Mouse (Mus musculus) kidney, embryonic 16.5 days (tissue): ENCODE results near the gene Serpinf1. TPM values are rescaled to one million over a fixed set of nuclear protein-coding genes. Genes with fewer than 3 reads are reported as not detected.
"Not testable (repeated sequence)": the region's sequence is repeated elsewhere in the genome, so short reads cannot be mapped to it uniquely, and the experiment has no call there.

ENCODE experiments used
- ATAC-seq: fragments of 200-750 bp; cut with Nextera tagmentation; 2 replicates; pipeline ENCODE4 v1.8.0; 2017; ENCODE audit warnings: moderate TSS enrichment; ENCODE audit not compliant: low FRiP score, low TSS enrichment
- H3K27ac ChIP-seq: fragments of 300-500 bp; sonication (generic); 2 replicates; pipeline ENCODE4 v1.5.1; 2014; ENCODE audit warnings: low read length
- H3K27me3 ChIP-seq: fragments of 300-500 bp; sonication (generic); 2 replicates; pipeline ENCODE4 v1.6.1; 2014; ENCODE audit warnings: low read length, control low read depth, mixed read lengths; ENCODE audit not compliant: insufficient read depth
- H3K36me3 ChIP-seq: fragments of 300-500 bp; sonication (generic); 2 replicates; pipeline ENCODE4 v1.6.1; 2014; ENCODE audit warnings: low read length, control low read depth, mixed read lengths; ENCODE audit not compliant: insufficient read depth
- H3K4me1 ChIP-seq: fragments of 300-500 bp; sonication (generic); 2 replicates; pipeline ENCODE4 v1.6.1; 2014; ENCODE audit warnings: low read length, control low read depth, mixed read lengths; ENCODE audit not compliant: insufficient read depth
- H3K4me2 ChIP-seq: fragments of 300-500 bp; sonication (generic); replicated peaks from 2 replicates; pipeline ENCODE4 v1.6.1; 2014; ENCODE audit warnings: low read depth, low read length
- H3K4me3 ChIP-seq: fragments of 300-500 bp; sonication (generic); 2 replicates; pipeline ENCODE4 v1.5.1; 2014; ENCODE audit warnings: mild to moderate bottlenecking, low read length
- H3K9ac ChIP-seq: fragments of 300-500 bp; sonication (generic); replicated peaks from 2 replicates; pipeline ENCODE4 v1.6.1; 2014; ENCODE audit warnings: low read length
- H3K9me3 ChIP-seq: fragments of 300-500 bp; sonication (generic); 2 replicates; pipeline ENCODE4 v1.6.1; 2016; ENCODE audit warnings: low read length, control low read depth
- WGBS: fragments of 180-500 bp; shearing (Covaris S2); extraction: QIAGEN DNeasy Blood & Tissue Kit; methylation state at CpG from one replicate; pipeline ENCODE4 v1.1.7; 2014; 5-methylcytosine and 5-hydroxymethylcytosine counted together
- polyA plus RNA-seq: library from polyadenylated mRNA; unstranded; fragments of >200 nt; fragmentation: Nextera tagmentation; extraction: Ambion mirVana; gene quantifications from 2 replicates; pipeline ENCODE4 v1.2.1, GENCODE M21; 2015

Gene Serpinf1
- polyA plus RNA-seq, 1 experiment from 2014 or later: 121 TPM

DNA sequence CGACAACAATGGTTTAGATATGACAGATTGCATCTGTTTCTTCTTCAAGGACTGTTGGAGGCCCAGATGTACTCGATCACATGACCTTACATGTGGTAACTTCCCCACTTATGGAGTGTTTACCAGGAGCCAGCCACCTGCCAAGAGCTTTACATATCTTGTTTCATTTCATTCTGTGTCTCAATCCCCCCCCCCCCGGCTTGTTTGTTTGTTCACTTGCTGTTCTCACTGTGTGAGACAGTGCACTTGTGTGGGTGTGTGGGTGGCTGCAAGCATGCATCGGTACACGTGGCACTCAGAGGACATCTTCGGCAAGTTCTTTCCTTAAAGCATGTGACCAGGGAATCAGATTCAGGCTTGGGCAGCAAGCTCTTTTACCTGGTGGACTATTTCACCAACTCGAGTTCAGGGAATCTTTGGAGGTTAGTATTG lies 34.0 kb upstream of the Serpinf1 start:
- no peaks in the 10 kb centered on the region for H3K36me3 ChIP-seq
- H3K9ac ChIP-seq: no peak overlapping the region
- H3K4me1 ChIP-seq: peaks cover 27% of the 10 kb centered on the region
- no peak for ATAC-seq
- H3K4me2 ChIP-seq: no peak overlapping the region
- no peaks in the 10 kb centered on the region for H3K27me3 ChIP-seq
- no peaks in the 10 kb centered on the region for H3K9me3 ChIP-seq
- no peak overlapping the region for H3K4me3 ChIP-seq
- no peak overlapping the region for H3K27ac ChIP-seq
- WGBS: 83% methylated on average over 7 of the region's 7 CpGs

DNA sequence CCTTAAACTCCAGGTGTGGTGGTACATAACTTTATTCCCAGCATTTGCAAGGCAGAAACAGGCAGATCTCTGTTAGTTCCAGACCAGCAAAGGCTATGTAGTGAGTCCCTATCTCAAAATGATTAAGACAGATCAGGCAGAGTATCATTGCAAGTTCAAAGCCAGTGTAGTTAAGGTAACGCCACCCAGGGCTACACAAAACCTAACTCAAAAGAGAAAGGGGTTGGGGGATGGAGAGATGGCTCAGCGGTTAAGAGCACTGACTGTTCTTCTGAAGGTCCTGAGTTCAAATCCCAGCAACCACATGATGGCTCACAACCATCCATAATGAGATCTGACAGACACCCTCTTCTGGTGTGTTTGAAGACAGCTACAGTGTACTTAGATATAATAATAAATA lies 33.5 kb upstream of the Serpinf1 start:
- WGBS: 95% methylated on average over 2 of the region's 2 CpGs
- not testable (repeated sequence) for H3K9me3 ChIP-seq, H3K27ac ChIP-seq, H3K36me3 ChIP-seq, H3K27me3 ChIP-seq, H3K9ac ChIP-seq, H3K4me2 ChIP-seq, H3K4me3 ChIP-seq, ATAC-seq
- peaks cover 27% of the 10 kb centered on the region for H3K4me1 ChIP-seq

DNA sequence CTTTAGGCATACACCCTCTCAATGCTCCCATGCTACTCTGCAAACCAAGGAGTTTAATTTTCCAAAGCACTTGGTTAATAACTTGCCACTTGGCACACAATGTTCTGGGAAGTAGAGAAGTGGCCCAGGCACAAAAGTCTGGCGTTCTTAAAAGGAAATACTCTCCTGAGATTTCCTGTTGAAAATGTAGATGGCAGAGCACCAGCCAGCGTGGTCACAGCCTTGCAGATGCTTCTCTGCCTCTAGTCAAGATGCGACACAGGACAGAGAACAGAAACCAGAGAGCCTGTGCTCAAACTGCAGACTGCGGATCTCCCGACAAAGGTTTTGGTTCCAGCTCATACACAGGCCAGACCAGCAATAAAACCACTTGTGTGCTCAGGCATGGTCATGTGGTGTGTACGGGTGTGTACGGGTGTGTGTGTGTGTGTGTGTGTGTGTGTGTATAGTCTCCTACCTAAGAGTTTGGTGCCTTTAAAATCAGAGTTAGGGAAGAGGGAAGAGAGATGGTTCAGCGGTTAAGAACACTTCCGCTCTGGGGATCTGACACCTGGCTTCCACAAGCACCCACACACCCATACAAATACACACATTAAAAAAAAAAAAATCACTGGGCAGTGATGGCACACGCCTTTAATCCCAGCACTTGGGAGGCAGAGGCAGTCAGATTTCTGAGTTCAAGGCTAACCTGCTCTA lies 32.7 kb upstream of the Serpinf1 start:
- Histone ChIP-seq H3K4me2 (peak overlapping the region; percentile 92), H3K27ac (peak overlapping the region; percentile 52), H3K36me3 (no peaks in the 10 kb centered on the region), H3K4me3 (peak overlapping the region; percentile 73), H3K27me3 (no peaks in the 10 kb centered on the region), H3K9ac (peak overlapping the region; percentile 70), H3K4me1 (peaks cover 26% of the 10 kb centered on the region), H3K9me3 (no peaks in the 10 kb centered on the region)
- no peak for ATAC-seq
- 75% methylated on average over 10 of the region's 10 CpGs for WGBS

DNA sequence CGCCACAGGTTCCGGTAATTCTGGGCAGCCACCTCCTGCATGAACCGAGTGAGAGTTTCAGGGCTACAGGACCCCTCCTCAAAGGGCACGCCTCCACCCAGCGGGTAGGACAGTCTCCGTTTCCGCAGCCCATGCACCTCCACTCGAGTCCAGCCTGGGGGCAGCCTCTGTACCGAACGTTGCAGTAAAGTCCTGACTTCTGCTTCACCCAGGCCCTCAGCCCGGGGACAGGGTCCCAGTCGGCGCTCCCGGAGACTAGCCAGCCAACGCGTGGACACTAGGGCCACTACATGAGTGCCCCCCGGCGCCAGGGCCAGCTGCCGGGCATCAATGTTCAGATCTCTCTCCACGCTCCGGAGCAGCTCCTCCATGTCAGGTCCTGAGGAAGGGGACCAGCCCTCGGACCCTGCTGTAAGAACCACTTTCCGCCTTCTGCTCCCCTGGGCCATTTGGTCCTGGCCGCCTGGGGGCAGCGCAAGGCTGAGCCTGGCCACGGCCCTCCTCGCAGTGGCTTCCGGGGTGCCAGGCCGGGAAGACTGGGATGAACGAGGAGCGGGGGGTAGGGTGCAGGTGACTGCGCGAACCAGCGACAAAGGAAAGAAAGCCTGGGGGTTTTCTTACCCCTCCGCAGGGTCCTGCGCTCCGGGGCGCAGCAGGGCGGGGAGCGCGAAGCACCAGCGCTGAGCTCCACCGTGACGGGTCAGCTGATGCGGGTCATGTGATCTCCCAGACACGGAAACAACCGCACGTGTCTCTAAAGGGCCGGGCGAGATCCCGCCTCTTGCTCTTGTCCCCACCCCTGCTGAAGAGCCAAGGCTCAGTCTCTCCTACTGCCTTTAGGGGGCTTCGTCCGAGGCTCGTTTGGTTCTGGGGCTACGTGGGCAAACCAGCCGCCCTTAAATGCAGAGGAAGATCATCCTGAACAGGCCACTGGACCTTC lies 31.8 kb upstream of the Serpinf1 start, which contains the start of gene Wdr81:
Gene Wdr81, minus strand, starts transcription at position 727 of the 940 bp plus-strand sequence.
- peak within 1 kb of the TSS; percentile 52 for H3K27ac ChIP-seq
- H3K9ac ChIP-seq: peak within 1 kb of the TSS; percentile 76
- peak within 1 kb of the TSS; percentile 92 for H3K4me2 ChIP-seq
- peaks cover under 1% of the 10 kb centered on the region; the same call in 1 of the 2 replicates for H3K36me3 ChIP-seq
- H3K4me1 ChIP-seq: peaks cover 17% of the 10 kb centered on the region
- no peaks in the 10 kb centered on the region for H3K9me3 ChIP-seq
- peak; percentile 94 for ATAC-seq
- WGBS: 1% methylated on average over 56 of the region's 56 CpGs
- peak within 1 kb of the TSS; percentile 73 for H3K4me3 ChIP-seq
- no peaks in the 10 kb centered on the region for H3K27me3 ChIP-seq

DNA sequence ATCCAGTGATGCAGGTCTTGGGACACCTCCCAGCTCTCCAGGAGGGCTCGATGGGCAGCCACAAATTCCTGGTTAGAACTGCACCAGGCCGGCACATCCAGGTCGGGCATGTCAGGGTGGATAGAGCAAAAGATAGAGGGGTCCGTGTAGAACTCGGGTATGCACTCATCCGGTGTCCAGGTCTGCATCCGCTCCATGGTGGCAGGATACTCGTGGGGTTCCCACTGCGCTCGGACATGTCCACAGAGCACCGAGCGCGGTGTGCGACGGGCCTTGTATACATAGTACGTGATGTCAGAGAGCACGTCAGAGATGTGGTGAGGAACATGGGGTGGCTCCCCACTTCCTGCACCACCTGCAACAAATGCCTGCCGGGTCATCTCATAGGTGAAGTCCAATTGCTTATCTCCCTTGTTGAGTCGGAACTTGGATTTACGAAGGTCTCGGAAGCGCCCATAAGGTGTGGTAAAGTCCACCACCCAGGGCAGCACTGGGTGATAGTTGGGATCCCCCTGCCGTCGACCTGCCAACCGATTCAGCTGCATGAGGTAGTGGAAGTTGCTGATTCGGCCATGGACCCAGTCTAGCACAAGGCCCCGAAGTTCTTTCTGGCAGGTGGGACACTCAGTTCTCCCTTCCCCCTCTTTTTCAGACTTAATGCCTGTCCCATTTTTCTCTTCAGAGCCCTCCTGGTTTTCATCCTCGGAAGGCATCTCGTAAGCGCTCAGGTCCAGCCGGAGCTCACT lies 30.5 kb upstream of the Serpinf1 start:
- Histone ChIP-seq H3K4me2 (no peak overlapping the region), H3K4me1 (peaks cover 15% of the 10 kb centered on the region), H3K9ac (peak overlapping the region; percentile 76; the same call in 1 of the 2 replicates), H3K4me3 (peak overlapping the region; percentile 73; the same call in 1 of the 2 replicates), H3K27me3 (no peaks in the 10 kb centered on the region), H3K36me3 (peaks cover 10% of the 10 kb centered on the region; the same call in 1 of the 2 replicates), H3K9me3 (no peaks in the 10 kb centered on the region), H3K27ac (no peak overlapping the region)
- WGBS: 93% methylated on average over 31 of the region's 31 CpGs
- no peak for ATAC-seq

DNA sequence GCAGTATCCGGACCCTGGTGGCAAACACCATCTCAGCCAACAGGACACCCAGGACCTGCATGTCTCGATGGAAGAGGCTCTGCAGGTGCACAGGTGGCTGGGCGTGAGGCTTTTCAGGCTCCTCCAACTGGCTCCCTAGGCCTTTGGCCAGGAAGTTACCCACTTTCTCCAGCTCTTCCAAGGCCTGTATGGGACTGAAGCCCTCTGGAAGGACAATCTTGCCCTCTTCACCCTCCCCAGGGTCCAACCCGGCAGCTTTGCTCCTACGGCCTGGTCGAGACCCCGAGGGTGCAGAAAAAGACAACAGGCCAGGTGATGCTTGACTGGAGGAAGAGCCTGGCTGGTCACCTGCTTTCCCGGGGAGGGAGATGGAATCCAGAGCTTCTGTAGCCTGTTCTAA lies 29.6 kb upstream of the Serpinf1 start:
- 95% methylated on average over 8 of the region's 8 CpGs for WGBS

DNA sequence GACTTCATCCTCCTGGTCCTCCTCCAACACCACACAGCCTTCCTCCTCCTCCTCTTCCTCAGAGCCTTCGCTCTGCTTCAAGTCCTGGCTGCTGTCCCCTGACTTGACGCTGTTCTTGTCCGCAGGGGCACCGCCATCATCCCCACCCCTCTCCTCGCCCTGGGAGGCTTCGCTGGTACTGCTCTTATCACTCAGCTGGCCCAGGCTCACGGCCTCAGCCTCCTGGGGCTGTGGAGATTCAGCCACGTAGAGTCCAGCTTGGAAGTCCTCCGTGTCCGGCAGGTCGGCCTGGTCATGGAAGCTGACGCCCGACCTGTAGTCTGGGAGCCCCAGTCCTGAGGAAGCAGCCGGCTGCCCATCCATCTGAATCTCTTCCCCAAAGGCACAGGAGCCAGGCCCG lies 28.4 kb upstream of the Serpinf1 start:
- no peak overlapping the region for H3K27ac ChIP-seq
- no peaks in the 10 kb centered on the region for H3K27me3 ChIP-seq
- H3K4me1 ChIP-seq: peaks cover 15% of the 10 kb centered on the region
- H3K36me3 ChIP-seq: peaks cover 14% of the 10 kb centered on the region; the same call in 1 of the 2 replicates
- H3K9ac ChIP-seq: no peak overlapping the region
- 89% methylated on average over 15 of the region's 15 CpGs for WGBS
- ATAC-seq: no peak
- no peaks in the 10 kb centered on the region for H3K9me3 ChIP-seq
- no peak overlapping the region for H3K4me2 ChIP-seq
- no peak overlapping the region for H3K4me3 ChIP-seq

More for the DNA sequence above, 29.6 kb upstream of the Serpinf1 start:
- H3K4me1 ChIP-seq: peaks cover 15% of the 10 kb centered on the region
- peaks cover 14% of the 10 kb centered on the region; the same call in 1 of the 2 replicates for H3K36me3 ChIP-seq
- no peak overlapping the region for H3K9ac ChIP-seq
- ATAC-seq: no peak
- H3K4me3 ChIP-seq: no peak overlapping the region
- no peaks in the 10 kb centered on the region for H3K27me3 ChIP-seq
- H3K9me3 ChIP-seq: no peaks in the 10 kb centered on the region
- H3K27ac ChIP-seq: no peak overlapping the region
- H3K4me2 ChIP-seq: no peak overlapping the region

DNA sequence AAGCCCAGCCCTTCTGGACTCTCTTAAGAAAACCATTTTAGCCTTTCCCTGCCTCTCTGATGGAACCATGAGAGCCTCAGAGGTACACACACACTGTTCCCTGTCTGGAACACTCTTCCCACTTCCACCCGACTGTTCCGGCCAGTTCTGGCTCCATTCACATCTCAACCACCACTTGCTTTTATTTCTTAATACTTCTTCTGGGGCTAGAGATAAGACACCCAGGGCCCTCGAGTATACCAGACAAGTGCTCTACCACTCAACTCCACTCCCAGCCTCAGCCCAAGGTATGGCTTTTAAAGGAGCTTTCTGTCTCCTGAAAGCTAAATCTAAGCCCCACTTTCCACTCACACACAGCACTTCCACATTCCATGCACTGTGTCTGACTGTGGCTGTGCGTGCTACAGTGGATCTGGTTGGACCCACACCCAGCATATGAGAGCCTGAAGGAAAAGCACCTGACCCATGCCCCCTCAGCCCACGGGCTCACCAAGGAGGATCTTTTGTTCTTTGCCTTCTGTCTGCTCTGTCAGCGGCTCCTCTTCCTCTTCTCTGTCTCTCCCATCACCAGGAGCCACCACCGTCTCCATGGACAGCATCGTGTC lies 27.9 kb upstream of the Serpinf1 start:
- Histone ChIP-seq H3K9me3 (no peaks in the 10 kb centered on the region), H3K27me3 (no peaks in the 10 kb centered on the region), H3K4me2 (no peak overlapping the region), H3K4me1 (peaks cover 14% of the 10 kb centered on the region), H3K27ac (no peak overlapping the region), H3K4me3 (no peak overlapping the region), H3K9ac (no peak overlapping the region), H3K36me3 (peaks cover 18% of the 10 kb centered on the region)
- ATAC-seq: no peak
- WGBS: 85% methylated on average over 8 of the region's 8 CpGs

DNA sequence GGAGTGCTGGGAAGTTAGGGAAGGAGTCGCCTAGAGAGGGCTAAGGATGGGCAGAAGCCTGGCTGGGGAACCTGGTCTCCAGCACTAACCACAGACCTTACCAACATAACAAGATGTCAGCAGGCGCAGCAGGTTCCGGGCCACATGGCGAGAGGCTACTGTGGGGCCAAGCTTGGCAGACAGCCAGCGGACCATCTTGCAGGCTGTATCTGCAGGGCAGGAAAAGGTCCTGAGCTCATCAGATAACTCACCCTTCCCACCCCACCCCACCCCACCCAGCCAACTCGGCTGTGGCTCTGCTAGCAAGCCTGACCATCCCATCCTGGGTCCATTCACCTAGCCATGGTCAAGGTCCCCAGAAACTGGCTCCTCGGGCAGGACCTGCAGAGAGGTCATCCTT lies 27.2 kb upstream of the Serpinf1 start:
- H3K9ac ChIP-seq: no peak overlapping the region
- 73% methylated on average over 7 of the region's 7 CpGs for WGBS
- peaks cover 21% of the 10 kb centered on the region for H3K36me3 ChIP-seq
- H3K4me1 ChIP-seq: peaks cover 7% of the 10 kb centered on the region
- no peak overlapping the region for H3K4me2 ChIP-seq
- H3K27me3 ChIP-seq: no peaks in the 10 kb centered on the region
- no peak overlapping the region for H3K27ac ChIP-seq
- no peak for ATAC-seq
- no peaks in the 10 kb centered on the region for H3K9me3 ChIP-seq
- no peak overlapping the region for H3K4me3 ChIP-seq
